Mouse (Mus musculus) embryonic fibroblast, embryonic 13.5 days (primary cell): ENCODE data around the gene Lypla2.

ENCODE experiments used
- CTCF ChIP-seq: IDR thresholded peaks from 2 replicates; pipeline ENCODE4 v1.5.1; 2011; ENCODE audit warnings: mild to moderate bottlenecking, control low read depth, low read length, moderate library complexity, borderline replicate concordance; ENCODE audit not compliant: insufficient read depth
- POLR2A ChIP-seq: IDR thresholded peaks from 2 replicates; pipeline ENCODE4 v1.6.1; 2011; ENCODE audit warnings: low read depth, mild to moderate bottlenecking, control low read depth, low read length, moderate library complexity

- TF ChIP-seq CTCF = no peak
- TF ChIP-seq POLR2A = no peak
Measured at GRCm38 (mm10) chr4:136004107-136004675, 31.8 kb upstream of the Lypla2 start.
